Mouse (Mus musculus) Muller cell, postnatal 12 days (primary cell): ENCODE data around the gene Rbm33.

Experiments used
- DNase-seq: peaks from one replicate; pipeline ENCODE4 v3.0.0-alpha.2; 2015; ENCODE audit errors: inconsistent ontology term

Rbm33 gene

DNA sequence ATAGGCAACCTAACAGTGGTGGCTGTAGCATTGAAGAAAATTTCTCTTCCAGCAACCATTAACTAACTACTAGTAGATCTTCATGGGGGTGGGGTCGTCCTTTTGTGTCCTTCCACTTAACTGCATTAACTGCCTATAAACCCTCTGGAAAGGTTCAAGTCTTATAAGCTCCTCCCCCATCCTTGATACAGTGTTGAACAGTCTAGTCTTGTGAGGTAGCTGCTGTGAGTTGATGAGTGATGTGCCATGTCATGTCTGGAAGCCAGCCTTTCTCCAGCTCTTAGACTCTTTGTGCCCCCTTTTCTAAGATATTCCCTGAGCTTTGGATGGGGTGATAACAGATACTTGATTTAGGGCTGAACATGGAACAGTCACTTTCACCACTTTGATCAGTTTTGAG, 7.5 kb downstream of the Rbm33 start:
- DNase-seq: no peak

DNA sequence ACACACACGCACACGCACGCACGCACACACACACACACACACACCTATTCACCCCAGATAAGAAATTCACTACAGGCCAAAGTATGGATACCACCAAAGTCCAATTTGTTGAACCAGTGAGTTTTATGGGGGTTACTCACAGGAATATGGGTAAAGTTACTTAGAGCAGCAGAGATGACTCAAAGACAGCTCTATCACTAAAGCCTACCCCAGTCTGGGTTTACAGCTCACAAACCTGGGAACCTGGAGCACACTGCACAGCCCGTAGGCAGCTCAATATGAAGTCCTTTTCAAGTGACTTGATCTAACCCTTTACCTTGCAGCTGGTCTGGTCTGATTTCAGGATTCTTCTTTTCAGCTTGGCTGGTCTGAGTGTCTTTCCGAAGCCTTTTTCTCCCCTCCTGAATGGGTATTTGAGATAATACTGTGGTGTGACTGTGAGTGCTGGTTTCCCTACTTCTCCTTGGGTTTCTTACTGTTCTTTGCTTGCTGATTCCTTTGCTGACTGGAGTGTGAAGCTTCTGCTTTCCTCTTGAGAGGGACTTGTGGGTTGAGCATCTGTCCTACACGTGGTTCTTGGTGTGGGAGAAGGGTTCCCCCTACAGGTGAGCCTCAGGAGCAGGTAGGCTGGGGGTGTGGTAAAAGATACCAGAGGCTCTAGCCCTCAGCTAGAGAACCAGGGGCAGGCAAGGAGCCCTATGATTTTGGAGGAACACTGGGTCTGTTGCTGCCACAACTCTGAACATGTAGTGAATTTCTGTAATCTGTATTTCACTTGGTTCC, 12.3 kb downstream of the Rbm33 start:
- no peak for DNase-seq

DNA sequence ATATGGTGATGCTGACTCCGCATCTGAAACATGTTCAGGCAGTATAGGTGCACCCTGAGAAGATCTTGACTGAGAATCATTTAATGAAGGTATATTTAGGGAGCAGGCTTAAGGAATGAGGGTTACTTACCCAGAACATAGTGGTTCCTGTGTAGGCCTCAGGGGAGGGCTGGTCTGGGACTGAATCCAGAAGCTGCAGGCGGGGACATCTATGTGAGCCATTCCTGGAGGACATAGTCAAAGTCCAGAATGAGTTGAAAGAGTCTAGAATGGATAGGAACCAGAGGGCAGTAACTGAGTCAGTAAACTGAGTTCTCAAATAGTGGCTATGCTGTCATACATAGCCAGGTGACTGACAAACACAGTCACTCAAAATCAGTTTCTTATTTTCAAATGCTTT, 16.8 kb downstream of the Rbm33 start:
- no peak for DNase-seq

DNA sequence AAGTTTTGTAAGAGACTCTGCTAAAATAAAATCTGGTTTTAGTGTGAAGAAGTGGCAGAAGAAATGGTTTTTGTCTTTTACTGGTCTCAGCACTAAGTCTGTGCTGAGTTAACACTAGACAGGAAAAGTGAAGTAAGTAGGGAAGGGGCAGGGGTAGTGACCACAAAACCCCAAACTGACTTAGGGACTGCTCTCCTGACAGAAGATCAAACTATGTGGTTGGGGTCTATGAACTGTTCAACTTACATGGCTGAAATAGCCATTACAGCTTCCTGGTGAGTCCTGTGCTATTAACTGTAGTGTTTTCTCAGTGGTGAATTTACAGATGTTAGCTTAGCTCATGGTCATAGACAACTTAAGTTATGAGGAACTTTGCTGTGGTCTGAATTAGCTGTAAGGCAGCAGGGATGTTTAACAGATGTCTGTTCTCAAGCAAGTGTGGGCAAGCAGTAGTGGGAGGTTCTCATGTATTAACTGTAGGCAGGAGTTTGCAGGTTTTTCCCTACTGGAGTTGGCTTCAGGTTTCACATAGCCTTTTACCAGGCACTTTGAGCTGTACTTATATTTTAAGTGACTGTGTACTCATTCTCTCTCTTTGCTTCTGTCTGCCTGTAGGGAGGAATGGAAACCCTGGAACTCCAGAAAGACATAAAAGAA, 35.1 kb downstream of the Rbm33 start:
- DNase-seq: no peak

DNA sequence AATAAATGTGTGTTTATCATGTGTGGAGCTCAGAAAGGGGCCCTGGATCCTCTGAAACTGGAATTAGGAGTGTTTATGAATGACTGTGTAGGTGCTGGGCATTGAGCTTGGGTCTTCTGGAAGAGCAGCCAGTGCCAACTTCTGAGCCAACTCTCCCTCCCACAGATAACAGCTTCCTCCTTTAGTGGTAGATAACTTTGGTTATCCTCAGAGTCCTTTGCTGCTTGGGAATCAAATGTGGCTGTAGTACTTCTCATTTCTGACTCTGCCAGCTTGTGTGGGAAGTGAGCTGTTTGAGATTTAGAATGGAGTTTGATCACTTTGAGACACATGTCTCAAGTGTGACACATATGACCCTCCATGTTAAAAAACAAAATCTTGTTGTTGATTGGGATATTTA, 38.7 kb downstream of the Rbm33 start:
- no peak for DNase-seq

DNA sequence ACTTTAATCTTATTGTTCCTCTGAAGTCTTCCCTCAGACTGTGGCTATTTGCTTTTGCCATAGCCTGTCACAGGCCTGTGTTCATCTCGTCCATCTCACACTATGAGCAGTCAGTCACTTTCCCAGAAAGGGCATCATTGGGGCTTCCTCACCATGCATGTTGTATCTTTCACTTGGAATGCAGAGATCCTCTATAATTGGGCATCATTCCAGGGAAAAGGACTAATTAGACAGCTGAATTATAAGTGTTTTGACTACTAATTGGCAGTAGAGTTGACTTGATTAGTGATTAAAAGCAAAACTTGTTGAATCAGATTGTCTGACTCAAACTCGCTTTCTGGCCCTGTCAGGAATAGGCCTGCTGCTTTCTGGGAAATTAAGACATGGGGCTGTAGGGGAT, 43.8 kb downstream of the Rbm33 start:
- peak; percentile 80 for DNase-seq

DNA sequence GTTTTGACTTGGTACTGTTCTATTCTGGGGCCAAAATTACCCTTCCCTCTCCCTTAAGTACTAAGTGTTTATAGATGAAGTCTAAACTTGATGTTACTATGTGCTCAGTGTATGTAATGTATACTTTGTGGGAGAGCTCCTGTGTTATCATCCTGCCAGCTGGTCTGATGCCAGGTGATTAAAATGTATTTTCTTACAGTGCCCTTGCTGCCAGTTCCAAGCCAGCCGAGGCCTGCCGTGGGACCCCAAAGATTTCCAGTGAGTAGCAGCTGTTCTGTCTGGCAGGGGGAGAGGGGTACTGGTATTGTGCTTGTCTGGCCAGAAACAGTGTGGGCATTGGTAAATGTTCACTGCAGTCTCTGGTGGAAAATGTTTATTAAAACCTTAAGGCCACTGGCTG, 51.1 kb downstream of the Rbm33 start:
- no peak for DNase-seq

DNA sequence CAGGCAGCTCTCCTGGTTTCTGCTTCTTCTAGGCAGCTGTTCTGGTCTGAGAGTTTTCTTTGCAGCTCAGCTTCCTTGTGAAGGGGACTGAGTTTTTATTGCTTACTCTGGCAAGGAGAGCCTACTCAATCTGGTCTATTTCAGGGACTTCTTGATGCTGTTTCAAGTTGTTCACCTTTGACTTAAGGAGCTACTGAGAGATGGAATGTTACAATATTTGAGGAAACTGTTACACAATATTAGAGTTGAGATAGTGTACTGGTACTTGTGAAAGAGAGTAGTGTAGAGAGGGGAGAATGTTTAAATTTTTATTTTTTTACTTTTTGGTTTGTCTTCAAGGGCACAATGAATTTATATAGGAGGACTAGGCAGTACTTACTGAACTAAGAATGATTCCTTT, 53.9 kb downstream of the Rbm33 start:
- no peak for DNase-seq

DNA sequence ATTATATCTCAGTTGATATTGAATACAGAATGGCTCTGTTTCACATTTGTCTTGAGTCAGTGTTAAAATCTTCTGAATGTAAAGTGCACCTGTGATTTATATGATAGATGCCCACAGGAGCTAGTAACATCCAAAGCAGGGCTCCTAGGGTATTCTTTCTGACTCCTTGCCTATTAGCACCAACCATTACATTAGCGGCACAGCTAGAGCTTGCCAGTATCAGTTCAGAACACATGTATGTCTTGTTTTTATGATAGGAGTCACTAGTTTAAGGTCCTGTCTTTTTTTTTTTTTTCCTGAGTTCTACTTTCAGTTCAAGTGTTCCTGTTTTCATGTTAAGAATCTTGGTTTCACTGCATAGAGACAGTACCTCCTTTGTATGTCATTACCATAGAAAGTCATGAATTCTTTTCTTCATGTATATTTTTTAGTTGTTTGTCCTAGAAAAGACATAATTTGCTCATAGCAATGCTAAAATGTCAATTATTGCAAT, 55.3 kb downstream of the Rbm33 start:
- no peak for DNase-seq

DNA sequence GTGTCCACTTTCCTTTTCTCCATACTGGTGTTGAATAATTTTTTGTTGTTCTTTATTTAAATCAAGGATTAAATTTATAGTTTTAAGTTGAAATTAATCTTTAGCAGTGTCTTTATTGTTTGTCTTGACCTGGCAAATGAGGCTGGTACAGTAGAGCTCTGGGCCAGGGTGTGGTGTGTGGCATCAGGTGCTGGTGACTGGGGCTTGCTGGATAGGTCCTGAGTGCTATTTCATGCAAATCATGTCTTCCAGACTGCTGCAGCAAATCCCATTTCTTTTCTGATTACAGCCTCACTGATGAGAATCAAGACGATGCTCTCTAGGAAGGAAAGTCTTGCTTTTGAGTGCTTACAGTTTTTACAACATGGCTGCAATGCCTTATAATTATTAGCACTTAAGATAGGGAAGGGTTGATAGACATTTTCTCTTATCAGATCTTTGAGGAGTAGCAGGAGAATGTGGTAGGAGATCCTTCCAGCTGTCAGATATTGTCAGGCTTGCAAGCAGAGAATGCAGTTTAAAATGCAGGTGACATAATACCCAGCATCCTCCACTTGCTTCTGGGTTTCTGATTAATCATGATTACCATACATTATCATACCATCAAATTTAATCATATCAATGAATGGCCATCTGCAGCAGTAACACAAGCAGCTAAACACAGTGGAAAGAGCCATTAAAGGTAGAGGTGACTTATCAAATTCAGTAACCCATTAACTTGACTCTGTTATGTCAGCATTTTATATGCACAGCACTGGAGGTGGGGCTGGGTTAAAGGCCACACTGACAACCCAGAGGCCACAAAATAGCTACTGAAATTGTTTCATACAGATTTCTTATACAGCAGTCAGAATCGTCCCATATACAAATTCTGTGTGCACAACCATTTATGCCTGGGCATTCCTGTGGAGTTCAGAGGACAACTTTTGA, 56.8 kb downstream of the Rbm33 start:
- no peak for DNase-seq

- no peak for DNase-seq
Observed at GRCm38 (mm10) chr5:28377299-28377698, 60.4 kb downstream of the Rbm33 start.

DNA sequence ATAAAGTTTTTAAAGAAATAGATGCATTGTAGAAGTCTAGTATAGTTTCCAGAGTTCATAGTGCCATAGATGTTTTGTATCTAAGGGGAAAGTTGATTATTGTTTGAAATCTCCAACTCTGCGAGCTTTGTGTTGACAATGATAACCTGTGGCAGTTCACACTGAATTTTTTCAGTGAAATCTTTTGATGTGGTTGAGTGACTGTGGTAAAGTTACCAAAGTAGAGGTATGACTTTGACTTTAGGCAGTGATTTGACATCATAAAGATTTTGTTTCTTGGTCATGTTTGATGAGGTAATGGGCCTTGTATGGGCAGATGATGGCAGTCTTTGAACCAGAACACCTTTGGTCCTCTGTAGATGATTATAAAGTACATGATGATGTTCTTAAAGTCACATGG, 65.4 kb downstream of the Rbm33 start:
- no peak for DNase-seq

DNA sequence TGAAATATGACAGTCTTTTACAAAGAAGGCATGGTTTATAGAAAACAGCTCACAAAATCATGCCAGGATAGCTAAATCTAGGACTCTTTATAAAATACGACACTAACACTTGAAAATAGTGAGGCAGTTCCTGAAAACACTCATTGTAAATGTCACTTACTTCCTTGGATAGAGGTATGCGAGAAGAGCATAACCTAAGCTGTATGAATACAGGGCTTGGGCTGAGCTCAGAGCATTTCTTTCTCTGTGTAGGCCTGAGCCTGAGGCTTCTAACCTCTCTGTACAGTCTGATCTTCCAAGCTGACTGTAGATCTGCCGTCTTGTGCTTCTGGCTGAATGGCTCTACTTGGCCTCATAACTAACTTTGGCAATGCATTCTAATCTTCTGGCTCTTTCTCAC, 69.9 kb downstream of the Rbm33 start:
- DNase-seq: no peak

GRCm38 (mm10) chr5:28387531-28388179, 70.7 kb downstream of the Rbm33 start:
- DNase-seq: no peak

GRCm38 (mm10) chr5:28388184-28388583, 71.3 kb downstream of the Rbm33 start:
- DNase-seq: peak; percentile 27

GRCm38 (mm10) chr5:28390189-28390588, 73.3 kb downstream of the Rbm33 start:
- DNase-seq: no peak

DNA sequence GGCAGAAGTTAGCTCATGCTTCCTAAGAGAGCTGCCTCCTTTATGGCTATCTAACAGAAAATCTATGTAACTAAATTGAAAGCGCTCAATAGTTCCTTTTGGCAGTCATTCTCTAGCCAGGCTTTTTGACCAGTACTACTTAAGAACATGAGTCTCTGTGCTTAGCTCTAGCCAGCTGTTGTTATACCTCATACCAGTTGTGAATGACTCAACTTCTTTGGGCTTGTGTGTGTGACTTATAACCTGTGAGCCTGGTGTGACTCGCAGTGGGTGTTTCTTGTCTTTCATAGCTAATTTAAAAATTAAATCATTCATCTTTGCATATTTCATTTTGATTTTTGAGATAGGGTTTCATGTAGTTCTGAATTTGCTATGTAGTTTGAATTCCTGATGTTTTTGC, 80.4 kb downstream of the Rbm33 start:
- no peak for DNase-seq

- DNase-seq: no peak
Observed at GRCm38 (mm10) chr5:28398736-28399135, 81.8 kb downstream of the Rbm33 start.

DNA sequence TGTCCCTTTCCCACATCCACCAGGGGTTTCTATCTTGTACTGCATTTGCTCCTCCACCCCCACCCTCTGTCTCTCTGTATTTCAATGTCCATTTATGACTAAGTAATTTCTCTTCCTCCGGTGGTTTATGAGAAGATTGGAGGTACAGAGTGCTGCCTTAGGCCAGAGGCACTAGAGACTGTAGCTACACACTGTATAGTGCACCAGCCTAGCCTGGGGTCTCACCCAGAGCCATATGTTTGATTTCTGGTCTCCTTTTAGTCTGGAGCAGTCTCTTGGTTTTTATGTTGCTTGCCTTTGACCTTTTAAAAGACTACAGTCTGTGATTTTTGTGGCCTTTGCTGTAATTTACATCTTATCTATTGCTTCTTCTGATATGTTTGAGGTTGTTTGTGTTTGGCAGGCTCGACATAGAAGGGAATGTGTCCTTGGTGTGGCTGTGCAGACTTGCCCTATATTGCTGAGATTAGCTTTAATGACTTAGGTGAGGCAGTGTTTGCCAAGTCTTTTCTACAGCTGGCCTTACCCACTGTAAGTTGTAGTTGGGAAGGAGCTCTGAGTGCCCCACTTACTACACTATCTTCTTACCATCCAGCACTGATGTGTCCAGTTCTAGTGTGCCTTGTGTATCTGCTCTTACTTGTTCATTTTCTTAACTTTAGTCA, 82.7 kb downstream of the Rbm33 start:
- no peak for DNase-seq

DNA sequence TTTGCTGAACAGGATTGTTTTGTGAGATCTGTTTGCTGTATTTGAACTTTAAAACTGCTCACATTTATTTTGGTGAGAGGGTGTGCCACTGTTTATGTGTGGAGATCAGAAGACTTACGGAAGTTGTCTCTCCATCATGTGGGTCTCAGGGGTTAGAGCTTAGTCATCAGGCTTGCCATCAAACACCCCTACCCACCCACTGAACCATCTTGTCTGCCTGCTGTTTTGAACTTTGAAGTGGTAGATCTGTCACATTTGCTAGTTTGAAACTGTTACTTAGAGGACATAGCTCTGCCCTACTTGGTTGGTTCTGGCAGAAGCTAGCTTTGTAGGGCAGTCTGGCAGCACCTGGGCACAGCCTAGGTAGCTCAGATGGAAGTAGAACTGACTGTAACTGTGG, 85.8 kb downstream of the Rbm33 start:
- DNase-seq: no peak

DNA sequence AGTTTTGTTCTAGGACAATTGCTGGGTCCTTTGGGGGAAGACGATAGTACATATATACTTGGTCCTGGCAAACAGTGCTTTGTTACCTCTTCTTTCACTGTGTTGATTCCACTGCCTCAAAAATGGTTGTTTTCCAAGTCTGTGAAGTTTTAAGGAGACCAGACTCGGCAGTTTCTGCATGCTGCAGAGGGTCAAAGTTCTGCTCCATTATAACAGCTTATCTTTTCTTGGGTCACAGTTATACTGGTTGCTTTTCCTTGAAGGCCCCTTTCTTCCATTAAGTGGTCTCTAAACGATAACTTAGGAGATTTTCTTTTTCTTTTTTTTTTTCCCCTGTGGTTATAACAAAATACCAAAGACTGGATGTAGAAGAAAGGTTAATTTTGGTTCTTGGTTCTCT, 89.7 kb downstream of the Rbm33 start:
- DNase-seq: no peak
